Mouse (Mus musculus): ENCODE measurements around the gene Tpx2. TPM values are rescaled to one million over a fixed set of nuclear protein-coding genes. Genes with fewer than 3 reads are reported as not detected.

Gene Tpx2
- polyA plus RNA-seq, 1 experiment from 2014 or later: 51.5 TPM

- no peak overlapping the region for H3K4me2 ChIP-seq (ENCODE audit: low read depth, low read length)
- H3K27me3 ChIP-seq (replicated peaks; ENCODE audit: control insufficient read depth, insufficient read depth, low read length): no peaks in the 10 kb centered on the region
- H3K27ac ChIP-seq (ENCODE audit: low read length): no peak overlapping the region
- H3K4me1 ChIP-seq (ENCODE audit: control insufficient read depth, insufficient read depth, low read length): peaks cover 50% of the 10 kb centered on the region
- 0 out of 2 replicates have a peak, but pooled peaks cover 2% of the 10 kb centered on the region for H3K9me3 ChIP-seq (ENCODE audit: control insufficient read depth, low read length)
- H3K36me3 ChIP-seq (ENCODE audit: control insufficient read depth, insufficient read depth, low read length): peaks cover 2% of the 10 kb centered on the region; the same call in 1 of the 2 replicates
- 93% methylated on average over 3 of the region's 3 CpGs for WGBS
- ATAC-seq: no peak
- no peak overlapping the region for H3K9ac ChIP-seq (ENCODE audit: low read depth, low read length)
- no peak overlapping the region for H3K4me3 ChIP-seq (ENCODE audit: low read length)
These were observed 28.6 kb upstream of the Tpx2 start for GRCm38 (mm10) chr2:152819097-152819624.

GRCm38 (mm10) chr2:152819926-152820325 is 27.8 kb upstream of the Tpx2 start:
- peak overlapping the region; percentile 50 for H3K27ac ChIP-seq (ENCODE audit: low read length)
- no peak for ATAC-seq
- H3K4me1 ChIP-seq (ENCODE audit: control insufficient read depth, insufficient read depth, low read length): peaks cover 52% of the 10 kb centered on the region
- no peak overlapping the region for H3K4me2 ChIP-seq (ENCODE audit: low read depth, low read length)
- 77% methylated on average over 4 of the region's 4 CpGs for WGBS
- H3K27me3 ChIP-seq (replicated peaks; ENCODE audit: control insufficient read depth, insufficient read depth, low read length): no peaks in the 10 kb centered on the region
- H3K9me3 ChIP-seq (ENCODE audit: control insufficient read depth, low read length): 0 out of 2 replicates have a peak, but pooled peaks cover 2% of the 10 kb centered on the region
- no peak overlapping the region for H3K4me3 ChIP-seq (ENCODE audit: low read length)
- H3K36me3 ChIP-seq (ENCODE audit: control insufficient read depth, insufficient read depth, low read length): peaks cover 2% of the 10 kb centered on the region; the same call in 1 of the 2 replicates
- H3K9ac ChIP-seq (ENCODE audit: low read depth, low read length): no peak overlapping the region; the same call in 1 of the 2 replicates

GRCm38 (mm10) chr2:152820369-152820768 is 27.4 kb upstream of the Tpx2 start:
- peaks cover 2% of the 10 kb centered on the region; the same call in 1 of the 2 replicates for H3K36me3 ChIP-seq (ENCODE audit: control insufficient read depth, insufficient read depth, low read length)
- no peak overlapping the region; the same call in 1 of the 2 replicates for H3K9ac ChIP-seq (ENCODE audit: low read depth, low read length)
- ATAC-seq: peak; percentile 33; the same call in 1 of the 2 replicates
- 0 out of 2 replicates have a peak, but pooled peaks cover 2% of the 10 kb centered on the region for H3K9me3 ChIP-seq (ENCODE audit: control insufficient read depth, low read length)
- peaks cover 57% of the 10 kb centered on the region for H3K4me1 ChIP-seq (ENCODE audit: control insufficient read depth, insufficient read depth, low read length)
- 64% methylated on average over 2 of the region's 2 CpGs for WGBS
- no peaks in the 10 kb centered on the region for H3K27me3 ChIP-seq (replicated peaks; ENCODE audit: control insufficient read depth, insufficient read depth, low read length)
- H3K4me2 ChIP-seq (ENCODE audit: low read depth, low read length): 0 out of 2 replicates have a peak overlapping the region, but pooled peaks have one; percentile 4
- no peak overlapping the region for H3K4me3 ChIP-seq (ENCODE audit: low read length)
- H3K27ac ChIP-seq (ENCODE audit: low read length): peak overlapping the region; percentile 50

GRCm38 (mm10) chr2:152821023-152821422 is 26.7 kb upstream of the Tpx2 start:
- Histone ChIP-seq H3K4me2 (ENCODE audit: low read depth, low read length) (0 out of 2 replicates have a peak overlapping the region, but pooled peaks have one; percentile 4), H3K4me3 (ENCODE audit: low read length) (no peak overlapping the region), H3K27me3 (replicated peaks; ENCODE audit: control insufficient read depth, insufficient read depth, low read length) (no peaks in the 10 kb centered on the region), H3K9me3 (ENCODE audit: control insufficient read depth, low read length) (0 out of 2 replicates have a peak, but pooled peaks cover 2% of the 10 kb centered on the region), H3K4me1 (ENCODE audit: control insufficient read depth, insufficient read depth, low read length) (peaks cover 63% of the 10 kb centered on the region), H3K9ac (ENCODE audit: low read depth, low read length) (no peak overlapping the region), H3K27ac (ENCODE audit: low read length) (peak overlapping the region; percentile 50), H3K36me3 (ENCODE audit: control insufficient read depth, insufficient read depth, low read length) (peaks cover 2% of the 10 kb centered on the region; the same call in 1 of the 2 replicates)
- ATAC-seq: no peak
- 36% methylated on average over 5 of the region's 5 CpGs for WGBS

- H3K27ac ChIP-seq (ENCODE audit: low read length): peak overlapping the region; percentile 50
- H3K4me3 ChIP-seq (ENCODE audit: low read length): no peak overlapping the region
- ATAC-seq: no peak
- no peak overlapping the region for H3K4me2 ChIP-seq (ENCODE audit: low read depth, low read length)
- H3K36me3 ChIP-seq (ENCODE audit: control insufficient read depth, insufficient read depth, low read length): peaks cover 2% of the 10 kb centered on the region; the same call in 1 of the 2 replicates
- no peaks in the 10 kb centered on the region for H3K27me3 ChIP-seq (replicated peaks; ENCODE audit: control insufficient read depth, insufficient read depth, low read length)
- H3K4me1 ChIP-seq (ENCODE audit: control insufficient read depth, insufficient read depth, low read length): peaks cover 62% of the 10 kb centered on the region
- 0 out of 2 replicates have a peak, but pooled peaks cover 2% of the 10 kb centered on the region for H3K9me3 ChIP-seq (ENCODE audit: control insufficient read depth, low read length)
- no peak overlapping the region for H3K9ac ChIP-seq (ENCODE audit: low read depth, low read length)
These were observed 26.2 kb upstream of the Tpx2 start for GRCm38 (mm10) chr2:152821566-152821965.

- H3K36me3 ChIP-seq (ENCODE audit: control insufficient read depth, insufficient read depth, low read length): peaks cover 2% of the 10 kb centered on the region; the same call in 1 of the 2 replicates
- H3K4me3 ChIP-seq (ENCODE audit: low read length): no peak overlapping the region
- peaks cover 62% of the 10 kb centered on the region for H3K4me1 ChIP-seq (ENCODE audit: control insufficient read depth, insufficient read depth, low read length)
- H3K27ac ChIP-seq (ENCODE audit: low read length): no peak overlapping the region
- no peak overlapping the region for H3K9ac ChIP-seq (ENCODE audit: low read depth, low read length)
- 0 out of 2 replicates have a peak, but pooled peaks cover 2% of the 10 kb centered on the region for H3K9me3 ChIP-seq (ENCODE audit: control insufficient read depth, low read length)
- no peaks in the 10 kb centered on the region for H3K27me3 ChIP-seq (replicated peaks; ENCODE audit: control insufficient read depth, insufficient read depth, low read length)
- no peak overlapping the region for H3K4me2 ChIP-seq (ENCODE audit: low read depth, low read length)
- 94% methylated on average over 1 of the region's 1 CpGs for WGBS
- ATAC-seq: no peak
These were observed 24.0 kb upstream of the Tpx2 start for GRCm38 (mm10) chr2:152823770-152824169.

GRCm38 (mm10) chr2:152824438-152825167 is 23.2 kb upstream of the Tpx2 start:
- Histone ChIP-seq H3K36me3 (ENCODE audit: control insufficient read depth, insufficient read depth, low read length) (no peaks in the 10 kb centered on the region), H3K4me3 (ENCODE audit: low read length) (no peak overlapping the region), H3K9ac (ENCODE audit: low read depth, low read length) (no peak overlapping the region), H3K4me1 (ENCODE audit: control insufficient read depth, insufficient read depth, low read length) (peaks cover 68% of the 10 kb centered on the region), H3K27ac (ENCODE audit: low read length) (peak overlapping the region; percentile 53), H3K27me3 (replicated peaks; ENCODE audit: control insufficient read depth, insufficient read depth, low read length) (no peaks in the 10 kb centered on the region), H3K9me3 (ENCODE audit: control insufficient read depth, low read length) (no peaks in the 10 kb centered on the region), H3K4me2 (ENCODE audit: low read depth, low read length) (0 out of 2 replicates have a peak overlapping the region, but pooled peaks have one; percentile 6)
- ATAC-seq: peak; percentile 22; the same call in 1 of the 2 replicates
- WGBS: 80% methylated on average over 3 of the region's 3 CpGs

- no peak overlapping the region for H3K4me3 ChIP-seq (ENCODE audit: low read length)
- H3K27me3 ChIP-seq (replicated peaks; ENCODE audit: control insufficient read depth, insufficient read depth, low read length): no peaks in the 10 kb centered on the region
- peaks cover 71% of the 10 kb centered on the region for H3K4me1 ChIP-seq (ENCODE audit: control insufficient read depth, insufficient read depth, low read length)
- H3K36me3 ChIP-seq (ENCODE audit: control insufficient read depth, insufficient read depth, low read length): no peaks in the 10 kb centered on the region
- H3K9me3 ChIP-seq (ENCODE audit: control insufficient read depth, low read length): no peaks in the 10 kb centered on the region
- 75% methylated on average over 4 of the region's 4 CpGs for WGBS
- no peak overlapping the region for H3K9ac ChIP-seq (ENCODE audit: low read depth, low read length)
- peak overlapping the region; percentile 53 for H3K27ac ChIP-seq (ENCODE audit: low read length)
- H3K4me2 ChIP-seq (ENCODE audit: low read depth, low read length): 0 out of 2 replicates have a peak overlapping the region, but pooled peaks have one; percentile 6
- ATAC-seq: no peak
These were observed 22.5 kb upstream of the Tpx2 start for GRCm38 (mm10) chr2:152825168-152825697.

- no peaks in the 10 kb centered on the region for H3K27me3 ChIP-seq (replicated peaks; ENCODE audit: control insufficient read depth, insufficient read depth, low read length)
- no peaks in the 10 kb centered on the region for H3K9me3 ChIP-seq (ENCODE audit: control insufficient read depth, low read length)
- no peak overlapping the region for H3K27ac ChIP-seq (ENCODE audit: low read length)
- peaks cover 66% of the 10 kb centered on the region for H3K4me1 ChIP-seq (ENCODE audit: control insufficient read depth, insufficient read depth, low read length)
- no peak overlapping the region for H3K4me3 ChIP-seq (ENCODE audit: low read length)
- 82% methylated on average over 2 of the region's 2 CpGs for WGBS
- H3K4me2 ChIP-seq (ENCODE audit: low read depth, low read length): no peak overlapping the region
- ATAC-seq: no peak
- H3K9ac ChIP-seq (ENCODE audit: low read depth, low read length): no peak overlapping the region
- no peaks in the 10 kb centered on the region for H3K36me3 ChIP-seq (ENCODE audit: control insufficient read depth, insufficient read depth, low read length)
These were observed 22.1 kb upstream of the Tpx2 start for GRCm38 (mm10) chr2:152825713-152826112.

All from intestine, embryonic 16.5 days (tissue).